Mouse (Mus musculus): ENCODE measurements around the gene Crygd.

GRCm38 (mm10) chr1:65048781-65049180 is 14.5 kb downstream of the Crygd start:
- no peak for TF ChIP-seq POLR2A (IDR thresholded peaks at IDR 0.05; ENCODE audit: low read depth, low read length)
- no peak for TF ChIP-seq TCF12 (IDR thresholded peaks at IDR 0.05; ENCODE audit: low read depth, low read length)
- TF ChIP-seq USF1 (IDR thresholded peaks at IDR 0.05; ENCODE audit: low read depth, low read length), result no peak
- TF ChIP-seq CHD1 (IDR thresholded peaks at IDR 0.05; ENCODE audit: low read depth, low read length), result no peak
- TF ChIP-seq CTCF (conservative IDR thresholded peaks at IDR 0.05 in 1 of 2, IDR thresholded peaks at IDR 0.05 in 1 of 2; ENCODE audit: low read depth in 2 of 2, low read length in 2 of 2), result no peak
- TF ChIP-seq ZC3H11A (IDR thresholded peaks at IDR 0.05; ENCODE audit: low read depth, low read length), result no peak
- no peak for TF ChIP-seq HCFC1 (IDR thresholded peaks at IDR 0.05; ENCODE audit: low read depth, low read length)
- TF ChIP-seq POLR2AphosphoS2 (IDR thresholded peaks at IDR 0.05; ENCODE audit: low read depth, low read length), result no peak
- no peak for TF ChIP-seq SIN3A (IDR thresholded peaks at IDR 0.05; ENCODE audit: low read length)
- no peak for TF ChIP-seq MAX (IDR thresholded peaks at IDR 0.05; ENCODE audit: low read length)
- no peak for TF ChIP-seq JUND (conservative IDR thresholded peaks at IDR 0.05; ENCODE audit: low read depth, low read length)
- TF ChIP-seq JUN (IDR thresholded peaks at IDR 0.05; ENCODE audit: insufficient read depth, low read depth, low read length), result no peak
- TF ChIP-seq EP300 (IDR thresholded peaks at IDR 0.05; ENCODE audit: low read length), result no peak
- TF ChIP-seq MEF2A (IDR thresholded peaks at IDR 0.05; ENCODE audit: borderline replicate concordance, low read depth, low read length), result no peak
